Mouse (Mus musculus) embryo, embryonic 10 days (tissue): ENCODE data around the gene Pou6f1.
"Not testable (repeated sequence)": the region's sequence is repeated elsewhere in the genome, so short reads cannot be mapped to it uniquely, and the experiment has no call there.

Experiments
- DNase-seq: peaks from one replicate; pipeline ENCODE4 v3.0.0-alpha.2; 2015; ENCODE audit warnings: low spot score

Pou6f1 gene

DNA sequence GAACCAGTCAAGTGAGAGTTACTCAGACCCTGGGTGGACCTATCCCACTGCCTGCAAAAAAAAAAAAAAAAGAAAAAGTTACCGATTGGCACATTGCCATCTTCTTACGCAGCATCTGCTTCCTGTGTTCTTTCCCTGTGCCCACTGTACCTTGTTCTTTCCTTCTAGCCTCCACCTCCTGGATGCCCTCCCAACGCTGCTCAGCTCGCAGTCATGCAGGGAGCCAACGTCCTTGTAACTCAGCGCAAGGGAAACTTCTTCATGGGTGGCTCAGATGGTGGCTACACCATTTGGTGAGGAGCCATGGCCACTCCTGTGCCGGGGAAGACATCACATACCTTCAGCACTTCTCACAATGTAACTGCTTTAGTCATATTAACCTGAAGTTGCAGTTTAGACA lies 19.4 kb upstream of the Pou6f1 start:
- DNase-seq, result no peak

DNA sequence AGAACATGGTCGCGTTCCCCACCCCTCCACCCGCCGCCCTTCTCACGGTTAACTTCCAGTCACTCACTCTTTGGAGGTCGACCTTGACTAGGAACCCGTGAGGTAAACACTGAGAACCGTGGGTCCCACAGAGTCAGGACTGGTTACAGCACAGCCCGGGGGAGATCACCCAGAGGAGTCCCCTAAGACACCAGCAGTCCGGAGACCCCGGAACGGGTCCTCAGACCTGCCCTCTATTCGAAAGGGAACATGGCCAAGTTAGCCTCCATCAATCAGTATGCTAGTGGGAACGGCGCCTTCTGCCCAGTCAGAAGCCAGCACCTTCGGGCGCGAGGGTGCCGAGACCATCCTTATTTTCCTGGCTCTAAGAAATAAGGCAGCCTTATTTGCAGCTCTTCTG lies 16.4 kb upstream of the Pou6f1 start:
- DNase-seq, result no peak

DNA sequence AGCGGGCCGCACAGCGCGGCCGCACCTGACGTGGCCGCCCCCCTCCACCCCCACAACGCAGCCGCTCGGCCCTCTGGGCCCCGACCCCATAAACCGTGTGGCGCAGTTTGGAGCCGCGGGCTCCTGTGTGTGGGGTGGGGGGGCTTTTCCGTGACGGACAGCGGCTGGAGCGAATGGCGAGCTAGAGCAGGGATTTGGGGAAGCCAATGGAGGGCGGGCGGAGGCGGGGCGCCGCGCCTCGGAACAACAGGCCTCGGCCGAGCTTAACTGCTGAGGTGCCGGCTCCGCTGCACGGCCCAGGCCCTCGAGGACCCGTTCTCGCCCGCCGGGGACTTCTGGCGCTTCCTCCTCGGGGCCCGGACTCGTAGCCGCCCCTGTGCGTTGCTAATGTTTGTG lies 16.0 kb upstream of the Pou6f1 start:
- peak; percentile 93 for DNase-seq

DNA sequence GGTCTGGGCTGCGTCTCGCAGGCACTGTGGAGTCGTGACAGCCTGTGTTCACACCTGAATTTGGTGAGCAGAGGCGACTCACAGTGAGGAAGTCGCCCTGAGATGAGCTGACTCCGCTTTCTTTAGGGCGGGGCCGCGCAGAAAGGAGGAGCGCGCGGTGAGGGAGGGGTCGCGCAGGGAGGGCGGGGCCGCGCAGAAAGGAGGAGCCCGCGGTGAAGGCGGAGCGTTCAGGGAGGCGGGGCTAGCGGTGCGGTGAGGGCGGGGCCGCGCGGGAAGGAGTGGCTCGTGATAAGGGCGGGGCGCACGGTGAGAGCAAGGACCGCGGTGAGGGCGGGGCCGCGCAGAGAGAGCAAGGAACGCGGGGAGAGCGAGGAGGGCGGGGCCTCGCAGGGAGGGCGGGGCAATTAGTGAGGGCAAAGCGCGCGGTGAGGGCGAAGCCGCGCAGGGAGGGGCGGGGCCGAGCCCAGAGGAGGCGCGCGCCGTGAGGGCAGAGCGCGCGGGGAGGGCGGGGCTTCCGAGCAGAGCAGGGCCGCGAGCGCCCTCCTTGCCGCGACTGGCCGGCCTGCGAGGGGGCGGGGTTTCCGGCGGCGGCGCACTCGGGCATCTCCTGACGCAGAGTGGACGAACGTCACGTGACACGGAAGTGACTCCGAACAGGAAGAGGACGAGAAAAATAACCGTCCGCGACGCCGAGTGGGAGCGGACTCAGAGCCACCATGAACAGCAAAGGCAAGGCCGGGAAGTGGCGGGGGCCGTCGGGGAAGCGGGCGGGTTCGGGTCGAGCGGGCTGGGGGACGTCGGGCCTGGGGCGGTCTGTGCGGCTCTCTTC lies 15.4 kb upstream of the Pou6f1 start, which contains the start of gene Dazap2:
Dazap2 (plus strand) TSS at position 354 of the 829 bp plus-strand sequence.
- DNase-seq, result peak; percentile 98

DNA sequence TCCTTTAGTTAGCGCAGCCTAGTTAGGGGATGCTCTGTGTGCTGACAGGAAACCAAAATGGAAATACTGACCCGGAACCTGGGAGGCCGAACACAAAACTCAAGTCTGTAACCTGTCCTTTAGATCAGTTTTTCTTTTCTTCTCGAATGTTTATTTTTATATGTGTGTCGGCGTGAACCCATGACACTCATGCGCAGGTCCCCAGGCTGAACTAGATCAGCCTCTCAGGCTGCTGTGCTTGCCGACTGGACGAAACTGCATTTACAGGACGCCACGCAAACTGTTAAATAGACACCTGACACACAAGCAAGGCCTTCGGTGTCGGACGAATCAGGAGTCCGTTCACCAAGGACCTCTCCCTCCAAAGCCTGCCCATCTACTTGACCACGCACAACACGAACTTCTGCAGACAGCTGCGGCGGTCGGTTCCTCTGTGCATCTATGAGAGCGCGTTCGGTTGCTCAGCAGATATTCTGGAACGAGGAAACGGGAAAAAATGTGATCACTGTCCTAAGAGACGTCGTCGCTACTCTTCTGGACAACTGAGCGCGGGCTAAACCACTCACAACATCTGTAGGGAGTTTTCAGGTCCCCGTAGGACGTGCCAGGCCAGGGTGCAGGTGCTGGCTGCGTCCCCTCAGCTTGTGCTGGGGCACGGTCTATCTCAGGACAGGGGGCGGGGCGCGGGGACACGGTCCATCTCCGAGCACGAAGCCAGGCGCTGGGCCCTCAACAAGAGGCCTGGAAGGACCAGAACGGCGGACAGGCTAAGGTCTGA lies 14.6 kb upstream of the Pou6f1 start:
- peak; percentile 45 for DNase-seq

DNA sequence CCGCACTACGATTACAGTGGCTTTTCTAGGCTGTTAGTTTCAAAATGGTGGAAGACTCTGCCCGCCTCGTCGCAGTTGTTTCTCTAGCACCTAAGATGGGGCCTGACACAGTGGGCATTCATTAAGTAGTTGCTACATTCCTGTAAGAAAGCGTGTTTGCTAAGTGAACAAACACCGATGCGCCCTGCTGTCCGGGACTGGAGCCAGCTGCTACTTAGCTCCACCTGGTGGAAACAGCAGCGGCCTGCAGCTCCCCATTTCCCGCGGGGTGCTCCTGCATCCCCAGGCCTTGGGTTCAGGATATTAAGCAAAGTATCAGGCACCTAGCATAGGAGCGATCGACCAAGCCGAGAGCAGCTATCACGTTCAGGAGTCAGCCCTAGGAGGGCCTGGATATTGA lies 13.8 kb upstream of the Pou6f1 start:
- peak; percentile 87 for DNase-seq

DNA sequence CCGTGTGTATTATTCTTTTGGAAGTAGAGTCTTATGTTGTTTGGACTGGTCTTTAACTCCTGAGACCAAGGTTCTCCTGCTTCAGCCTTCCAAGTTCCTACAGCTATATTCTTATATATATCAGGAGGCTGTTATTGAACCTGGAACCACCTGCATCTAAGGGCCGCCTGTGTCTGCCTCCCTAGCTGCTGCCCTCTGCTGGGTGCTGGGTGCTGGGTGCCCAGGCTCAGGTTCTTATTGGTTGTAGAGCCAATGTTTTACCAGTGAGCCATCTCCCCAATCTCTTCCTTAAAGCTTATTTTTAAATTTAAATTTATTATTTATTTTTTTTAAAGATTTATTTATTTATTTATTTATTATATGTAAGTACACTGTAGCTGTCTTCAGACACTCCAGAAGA lies 12.6 kb upstream of the Pou6f1 start:
- DNase-seq, result no peak

DNA sequence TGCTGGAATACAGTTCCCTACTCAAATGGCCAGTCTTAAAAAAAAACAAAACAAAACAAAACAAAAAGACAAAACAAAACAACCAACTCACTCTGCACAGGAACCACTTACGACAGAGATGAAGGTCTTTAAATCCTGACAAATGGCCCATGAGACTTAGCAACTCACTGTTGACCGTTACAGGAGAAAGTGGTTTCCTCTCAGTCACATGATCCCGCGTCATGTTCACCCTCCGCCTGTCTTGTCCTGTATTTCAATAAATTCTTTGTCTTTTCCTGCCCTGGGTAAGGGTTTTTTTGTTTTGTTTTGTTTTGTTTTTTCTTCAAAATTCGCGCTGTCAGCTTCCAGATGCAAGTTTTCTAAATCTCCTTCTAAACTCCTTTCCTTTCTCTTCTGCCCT lies 12.2 kb upstream of the Pou6f1 start:
- no peak for DNase-seq

DNA sequence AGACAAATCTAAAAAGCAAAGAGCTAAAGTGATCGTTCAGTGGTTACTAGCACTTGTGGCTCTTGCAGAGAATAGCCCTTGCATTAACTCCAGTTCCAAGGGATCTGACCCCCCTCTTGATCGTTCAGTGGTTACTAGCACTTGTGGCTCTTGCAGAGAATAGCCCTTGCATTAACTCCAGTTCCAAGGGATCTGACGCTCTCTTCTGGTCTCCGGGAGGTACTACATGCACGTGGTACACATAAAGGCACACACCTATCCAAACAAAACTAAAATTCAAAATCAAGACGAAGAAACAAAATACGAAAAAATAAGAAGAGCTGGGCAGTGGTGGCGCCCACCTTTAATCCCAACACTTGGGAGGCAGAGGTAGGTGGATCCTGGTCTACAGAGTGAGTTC lies 6.9 kb upstream of the Pou6f1 start:
- not testable (repeated sequence) for DNase-seq

DNA sequence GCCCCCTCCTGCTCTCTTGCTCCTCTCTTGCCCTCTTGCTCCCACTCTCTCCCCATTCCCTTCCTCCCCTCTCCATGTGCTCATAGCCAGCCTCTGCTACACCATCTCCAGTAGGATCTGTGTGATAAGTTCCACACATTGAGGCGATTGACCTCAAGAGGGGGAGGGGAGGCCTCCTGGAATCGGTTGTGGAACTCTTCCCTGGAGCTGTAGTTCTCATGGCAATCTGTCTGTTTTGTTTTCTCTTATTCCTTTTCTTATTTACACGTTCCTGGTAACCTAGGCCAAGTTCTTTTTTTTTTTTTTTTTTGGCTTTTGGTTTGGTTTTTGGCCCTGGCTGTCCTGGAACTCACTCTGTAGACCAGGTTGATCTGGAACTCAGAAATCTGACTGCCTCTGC lies 1.9 kb upstream of the Pou6f1 start:
- DNase-seq, result no peak

DNA sequence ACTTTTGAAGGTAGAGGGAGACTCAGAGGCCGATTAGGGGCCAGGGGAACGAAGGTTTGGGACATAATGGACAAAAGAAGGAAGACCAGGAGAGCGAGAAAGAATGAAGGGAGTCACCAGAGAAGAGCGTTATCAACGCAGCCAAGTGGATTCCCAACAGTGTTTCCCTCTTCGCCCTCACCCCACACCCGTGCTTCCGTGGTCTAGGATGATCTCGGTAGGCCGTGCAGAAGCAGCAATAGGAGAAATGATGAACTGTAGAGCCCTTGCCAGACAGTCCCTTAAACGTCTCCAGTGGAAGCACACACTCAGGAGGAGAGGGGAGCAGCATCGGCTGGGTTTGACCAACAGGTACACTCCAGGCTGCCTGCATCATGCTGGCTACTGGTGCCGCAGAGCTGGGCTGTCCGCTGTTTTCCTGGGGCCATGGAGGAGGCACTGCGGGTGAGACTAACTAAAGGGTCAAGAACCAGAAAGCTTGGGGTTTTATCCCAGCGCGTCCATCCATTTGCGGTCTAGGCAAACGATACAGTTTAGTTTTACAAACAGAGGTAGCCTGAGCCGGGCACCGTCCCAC lies 1.0 kb upstream of the Pou6f1 start:
- DNase-seq, result no peak

DNA sequence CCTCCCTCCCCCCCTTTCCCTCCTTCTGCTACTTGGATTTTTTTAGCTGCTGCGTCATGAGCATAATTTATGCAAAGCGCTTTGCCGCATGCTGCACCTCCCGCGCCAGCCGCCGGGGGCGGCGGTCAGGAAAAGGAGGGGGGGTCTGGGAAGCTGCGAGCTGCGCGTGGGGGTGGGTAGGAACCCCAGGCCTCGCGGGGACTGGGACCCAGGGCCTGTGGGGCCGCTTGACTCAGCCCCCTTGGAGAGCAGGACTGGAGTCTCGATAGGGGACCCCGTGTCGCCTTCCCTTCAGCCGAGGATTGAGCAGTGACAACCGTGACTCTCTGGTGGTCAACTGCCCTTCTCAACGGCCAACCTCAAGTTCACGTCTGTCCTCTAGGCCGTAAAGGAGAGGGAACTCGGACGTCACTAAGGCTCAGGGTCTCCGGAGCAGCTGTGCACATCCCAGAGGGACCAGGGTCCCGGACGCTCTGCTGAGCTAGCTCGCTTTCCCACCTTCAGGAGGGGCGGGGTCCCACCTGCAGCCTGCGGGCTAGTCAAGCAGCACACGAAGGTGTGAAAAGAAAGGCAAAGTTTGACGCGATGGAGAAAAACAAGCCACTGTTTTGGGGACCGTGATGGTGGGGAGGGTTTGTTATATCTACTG lies 387 bp upstream of the Pou6f1 start:
- peak; percentile 72 for DNase-seq

DNA sequence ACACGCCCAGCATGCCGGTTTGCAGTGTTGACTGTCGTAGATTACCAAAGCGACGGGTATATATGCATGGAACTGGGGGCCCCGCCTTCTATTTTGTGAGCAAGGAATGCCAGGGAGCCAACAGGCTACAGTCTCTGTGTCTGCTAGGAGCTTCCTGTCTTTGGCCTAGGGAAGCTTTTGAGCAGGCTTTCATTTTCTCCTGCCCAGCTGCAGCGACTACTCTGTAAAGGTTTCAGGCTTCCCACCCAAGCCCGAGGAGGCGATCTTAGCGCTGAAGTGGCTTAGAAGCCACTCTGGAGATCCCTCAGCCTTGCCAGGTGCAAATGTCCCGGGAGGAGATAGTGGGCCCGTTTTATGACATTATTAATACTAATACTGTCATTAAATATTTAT lies 905 bp downstream of the Pou6f1 start:
- DNase-seq, result peak; percentile 21

DNA sequence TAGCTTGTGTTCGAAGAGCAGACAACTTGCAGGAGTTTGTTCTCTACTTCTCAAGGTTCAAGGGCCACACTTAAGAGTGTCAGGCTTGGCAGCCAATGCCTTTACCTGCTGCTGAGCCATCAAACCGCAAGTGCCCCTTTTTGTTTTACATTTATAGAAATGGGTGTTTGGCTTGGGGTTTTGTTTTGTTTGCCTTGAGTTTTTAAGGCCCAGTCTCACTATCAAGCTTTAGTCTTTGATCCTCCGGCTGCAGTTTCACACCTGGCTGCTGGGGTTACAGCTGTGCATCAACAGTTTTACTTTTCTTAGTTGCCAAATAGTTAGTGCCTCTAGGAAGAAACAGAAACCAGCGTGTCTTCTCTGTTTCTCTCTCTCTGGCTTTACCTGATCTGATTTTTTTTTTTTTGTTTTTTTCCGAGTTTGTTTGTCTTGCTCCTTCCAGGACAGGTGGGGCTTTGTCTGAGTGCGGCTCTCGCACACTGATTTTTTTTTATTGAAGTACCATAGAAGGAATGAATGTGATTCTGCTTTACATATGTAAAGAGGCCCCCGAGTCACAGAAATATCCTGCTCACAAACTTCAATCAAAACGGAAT lies 1.4 kb downstream of the Pou6f1 start:
- DNase-seq, result no peak

DNA sequence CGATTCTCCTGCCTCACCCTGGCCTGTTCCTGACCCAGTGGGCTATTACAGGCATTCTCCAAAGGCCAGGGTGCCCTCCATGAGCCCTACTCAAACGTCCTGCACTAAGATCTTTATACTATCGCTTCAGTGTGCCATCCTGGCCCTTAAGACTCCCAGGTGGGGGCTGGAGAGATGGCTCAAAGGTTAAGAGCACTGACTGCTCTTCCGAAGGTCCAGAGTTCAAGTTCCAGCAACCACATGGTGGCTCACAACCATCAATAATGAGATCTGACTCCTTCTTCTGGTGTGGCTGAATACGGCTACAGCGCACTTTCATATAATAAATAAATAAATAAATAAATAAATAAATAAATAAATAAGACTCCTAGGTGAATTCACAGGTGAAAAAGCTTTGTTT lies 7.0 kb downstream of the Pou6f1 start:
- DNase-seq, result no peak

DNA sequence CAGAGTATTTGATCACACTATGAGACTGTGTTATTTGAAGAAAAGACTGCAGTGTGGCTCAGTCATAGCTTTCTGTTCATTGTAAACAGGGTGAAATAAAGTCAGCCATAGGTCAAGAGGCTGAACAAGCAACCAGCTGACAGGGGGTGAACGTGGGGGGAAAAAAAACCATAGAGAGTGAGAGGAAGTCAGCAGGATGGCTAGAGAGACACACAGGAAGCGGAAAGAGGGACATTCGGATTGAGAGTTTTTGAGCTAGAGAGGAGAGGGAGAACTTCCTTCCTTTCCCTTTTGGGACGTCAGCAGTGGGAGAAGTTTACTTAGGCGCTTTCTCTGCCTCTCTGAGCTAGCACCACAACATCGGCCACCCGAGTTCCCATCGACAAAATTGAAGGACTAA lies 9.3 kb downstream of the Pou6f1 start:
- DNase-seq, result no peak

DNA sequence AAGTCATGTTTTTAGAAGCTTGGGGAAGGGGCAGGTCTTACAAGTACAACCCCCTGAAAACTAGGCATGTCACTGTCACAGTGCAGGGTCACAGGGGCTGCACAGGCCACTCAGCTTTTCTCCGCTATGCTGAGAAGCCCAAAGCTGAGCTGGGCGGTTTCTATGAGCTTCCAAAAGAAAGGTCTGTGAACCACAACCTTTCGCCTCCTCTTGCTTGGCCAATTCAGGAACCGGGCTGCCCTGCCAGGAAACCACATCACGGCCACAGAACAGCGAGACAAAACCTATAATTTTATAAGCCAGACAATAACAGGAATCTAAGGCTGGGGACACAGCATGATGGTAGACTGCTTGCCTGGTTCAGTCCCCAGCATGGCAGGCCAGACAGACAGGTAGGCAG lies 11.5 kb downstream of the Pou6f1 start:
- DNase-seq, result no peak

DNA sequence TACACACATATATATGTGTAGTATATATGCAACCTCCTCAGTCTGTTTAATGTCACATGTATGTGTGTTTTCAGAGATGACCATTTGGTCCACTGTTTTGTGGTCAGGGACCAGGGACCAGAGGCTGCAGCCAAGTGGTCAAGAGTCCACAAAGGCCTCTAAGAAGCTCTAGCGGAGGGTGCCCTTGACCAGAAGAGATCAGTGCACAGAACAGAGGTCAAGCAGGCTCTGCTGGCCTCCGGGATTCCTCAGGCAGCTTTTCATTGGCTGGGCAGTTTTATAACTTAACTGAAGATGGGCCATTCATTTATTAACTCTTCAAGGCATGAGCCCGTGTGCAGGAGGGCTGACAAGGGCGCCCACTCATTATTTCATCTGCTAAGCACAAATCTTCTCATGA lies 12.6 kb downstream of the Pou6f1 start:
- DNase-seq, result no peak

DNA sequence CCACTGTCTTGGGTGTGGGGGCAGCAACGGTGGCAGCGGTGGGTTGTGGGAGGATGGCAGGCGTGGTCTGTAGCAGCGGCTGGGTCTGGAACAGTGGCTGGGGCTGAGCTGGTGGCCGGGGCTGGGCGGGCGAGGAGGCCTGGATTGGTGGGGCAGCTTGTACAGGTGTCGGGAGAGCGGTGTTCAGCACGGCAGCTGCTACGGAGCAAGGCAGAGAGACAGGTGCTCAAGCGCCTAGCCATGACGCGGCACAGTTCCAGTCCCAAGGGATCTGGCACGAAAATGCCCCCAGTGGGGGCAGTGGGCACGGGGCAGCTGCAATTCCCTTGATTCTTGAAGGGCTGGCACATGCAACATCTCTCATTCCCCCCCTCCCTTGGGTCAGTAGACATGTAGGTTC lies 13.9 kb downstream of the Pou6f1 start:
- DNase-seq, result no peak

DNA sequence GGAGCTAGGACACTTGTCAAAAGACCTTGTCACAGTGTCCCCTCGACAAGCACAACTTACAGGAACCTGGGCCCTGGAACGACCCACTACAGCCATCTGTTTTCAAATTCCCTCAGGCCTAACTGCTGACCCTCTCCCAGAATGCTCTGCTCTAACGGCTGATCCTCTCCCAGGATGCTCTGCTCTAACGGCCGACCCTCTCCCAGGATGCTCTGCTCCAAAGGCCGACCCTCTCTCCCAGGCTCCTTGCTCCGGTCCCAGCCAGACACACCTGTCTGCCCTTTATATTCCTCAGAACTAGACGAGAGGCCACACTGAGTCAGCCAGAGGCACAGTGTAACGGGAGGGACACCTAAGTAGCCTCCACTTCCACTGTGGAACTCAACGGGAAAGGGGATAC lies 19.7 kb downstream of the Pou6f1 start:
- no peak for DNase-seq

DNA sequence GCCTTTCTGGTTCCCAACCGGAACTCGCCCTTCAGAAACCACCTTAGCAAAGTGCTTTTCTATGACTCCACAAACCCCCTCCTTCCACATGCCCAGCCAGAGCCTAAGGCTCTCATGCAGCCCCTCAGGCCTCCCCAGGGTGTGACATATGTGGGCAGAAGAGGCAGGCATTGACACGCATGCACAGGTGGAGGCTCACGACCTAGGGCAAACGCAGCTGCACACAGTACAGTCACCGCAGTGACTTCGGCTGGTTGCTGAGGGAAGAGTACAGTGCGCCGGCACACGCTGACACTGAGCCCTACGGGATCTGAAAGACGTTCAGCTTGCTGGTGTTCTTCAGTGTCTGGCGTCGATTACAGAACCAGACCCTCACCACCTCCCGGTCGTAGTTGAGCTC lies 21.8 kb downstream of the Pou6f1 start:
- no peak for DNase-seq

DNA sequence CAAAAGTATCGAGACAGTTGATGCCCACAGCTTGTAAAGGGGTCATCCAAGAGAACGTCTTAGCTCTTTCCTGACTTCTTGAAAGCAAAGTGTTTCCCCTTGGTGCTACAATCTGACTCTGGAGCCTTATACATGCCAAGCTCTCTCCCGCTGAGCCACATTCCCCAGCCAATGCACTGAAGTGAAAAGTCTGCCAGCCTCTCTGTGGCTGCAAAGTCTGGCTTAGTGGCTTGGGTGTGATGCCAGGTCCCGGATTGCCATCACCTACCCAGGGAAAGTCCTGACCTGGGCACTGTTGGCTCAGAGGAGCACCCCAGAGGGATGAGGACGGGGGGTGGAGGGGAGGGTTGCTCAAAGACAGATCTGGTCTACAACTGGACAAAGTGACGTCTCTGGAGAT lies 23.0 kb downstream of the Pou6f1 start:
- DNase-seq, result no peak
